Mouse (Mus musculus): ENCODE data around the gene Rbms2. TPM values are rescaled to one million over a fixed set of nuclear protein-coding genes. Genes with fewer than 3 reads are reported as not detected.
A peak's percentile ranks its signal among the peaks of the same experiment; 100 is the strongest.
"Not testable (repeated sequence)": the region's sequence is repeated elsewhere in the genome, so short reads cannot be mapped to it uniquely, and the experiment has no call there.

Gene Rbms2
- polyA plus RNA-seq, 1 experiment from 2014 or later = 19.2 TPM

DNA sequence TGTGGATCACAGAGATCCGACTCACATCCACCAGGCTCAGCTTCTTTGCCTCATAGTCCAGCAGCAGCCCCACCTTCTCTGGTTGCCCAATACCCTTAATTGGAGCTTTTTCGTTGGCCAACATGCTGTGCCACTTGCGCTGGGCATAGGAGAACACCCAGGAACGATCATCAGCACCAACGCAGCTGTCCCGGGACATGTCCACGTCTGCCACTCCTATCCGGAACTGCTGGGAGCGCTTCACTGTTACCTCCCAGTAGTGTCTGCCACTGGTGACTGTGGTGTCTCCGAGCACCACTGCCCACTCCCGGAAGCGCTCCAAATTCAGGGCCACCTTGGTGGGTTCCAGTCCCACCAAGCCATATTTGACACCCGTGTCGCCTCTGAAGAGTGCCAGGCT is 30.9 kb upstream of the Rbms2 start:
- peak overlapping the region; percentile 56 for H3K4me3 ChIP-seq (replicated peaks)
- peaks cover 16% of the 10 kb centered on the region; the same call in 1 of the 2 replicates for H3K36me3 ChIP-seq (replicated peaks)
- H3K9ac ChIP-seq = peak overlapping the region; percentile 65
- no peaks in the 10 kb centered on the region for H3K9me3 ChIP-seq
- H3K4me1 ChIP-seq = peaks cover 14% of the 10 kb centered on the region
- 0 out of 2 replicates have a peak, but pooled peaks have one; percentile 20 for ATAC-seq (ENCODE audit: low FRiP score)
- WGBS = 37% methylated on average over 14 of the region's 14 CpGs
- H3K27ac ChIP-seq = no peak overlapping the region
- peaks cover 10% of the 10 kb centered on the region for H3K27me3 ChIP-seq
- H3K4me2 ChIP-seq = peak overlapping the region; percentile 85

DNA sequence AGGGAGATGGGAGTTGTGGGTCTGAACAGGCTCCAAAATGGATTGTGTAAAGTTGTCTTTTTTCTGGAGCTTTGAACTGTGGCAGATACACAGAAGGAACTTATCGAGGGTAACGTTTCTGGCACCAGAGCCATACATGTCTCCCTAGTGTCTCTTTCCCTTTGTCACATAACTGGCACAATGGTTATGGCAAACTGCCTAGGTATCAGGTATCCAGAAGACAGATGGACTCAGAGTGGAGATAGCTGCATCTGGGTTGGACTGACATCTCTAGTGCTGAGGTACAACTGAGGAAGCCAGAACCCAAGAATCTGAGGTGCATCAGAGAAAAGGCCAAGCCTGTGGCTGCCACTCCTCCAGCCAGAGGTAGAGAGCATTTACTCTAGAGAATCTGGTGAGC is 30.0 kb upstream of the Rbms2 start:
- H3K4me2 ChIP-seq = no peak overlapping the region
- H3K4me3 ChIP-seq (replicated peaks) = peak overlapping the region; percentile 56; the same call in 1 of the 2 replicates
- no peak for ATAC-seq (ENCODE audit: low FRiP score)
- 91% methylated on average over 2 of the region's 2 CpGs for WGBS
- H3K4me1 ChIP-seq = peaks cover 14% of the 10 kb centered on the region
- peaks cover 10% of the 10 kb centered on the region for H3K27me3 ChIP-seq
- peaks cover 18% of the 10 kb centered on the region; the same call in 1 of the 2 replicates for H3K36me3 ChIP-seq (replicated peaks)
- H3K9ac ChIP-seq = no peak overlapping the region
- H3K9me3 ChIP-seq = no peaks in the 10 kb centered on the region
- no peak overlapping the region for H3K27ac ChIP-seq

DNA sequence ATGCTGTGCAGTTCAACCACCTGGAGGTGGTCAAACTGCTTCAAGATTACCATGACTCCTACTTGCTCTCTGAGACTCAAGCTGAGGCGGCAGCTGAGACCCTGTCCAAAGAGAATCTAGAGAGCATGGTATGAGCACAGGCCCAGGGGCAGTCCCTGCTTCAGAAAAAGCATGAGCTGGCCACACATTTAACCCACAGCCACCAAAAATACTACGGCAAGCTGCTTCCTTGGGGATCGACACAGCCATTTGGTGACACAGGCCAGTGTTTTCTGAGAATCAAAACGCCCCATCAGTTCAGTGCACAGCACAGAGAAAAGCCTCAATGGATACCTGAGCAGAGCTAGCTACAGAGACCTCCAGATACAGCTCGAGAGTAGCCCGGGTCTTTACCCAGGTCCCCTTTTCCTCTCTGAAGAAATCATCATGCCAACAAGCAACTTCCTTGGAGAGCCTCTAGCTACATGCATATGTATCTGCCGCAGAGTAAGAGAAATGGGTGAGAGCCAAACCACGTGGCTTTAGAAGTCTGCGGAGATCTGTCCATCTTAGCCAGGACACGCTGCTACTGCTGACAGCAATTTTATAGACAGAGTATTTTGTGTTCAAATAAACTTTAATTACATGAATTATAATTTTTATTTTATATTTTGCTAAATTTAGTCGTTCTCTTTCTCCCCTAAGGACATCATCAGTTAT is 29.4 kb upstream of the Rbms2 start:
- 94% methylated on average over 11 of the region's 11 CpGs for WGBS
- ATAC-seq (ENCODE audit: low FRiP score) = no peak
- no peak overlapping the region for H3K27ac ChIP-seq

DNA sequence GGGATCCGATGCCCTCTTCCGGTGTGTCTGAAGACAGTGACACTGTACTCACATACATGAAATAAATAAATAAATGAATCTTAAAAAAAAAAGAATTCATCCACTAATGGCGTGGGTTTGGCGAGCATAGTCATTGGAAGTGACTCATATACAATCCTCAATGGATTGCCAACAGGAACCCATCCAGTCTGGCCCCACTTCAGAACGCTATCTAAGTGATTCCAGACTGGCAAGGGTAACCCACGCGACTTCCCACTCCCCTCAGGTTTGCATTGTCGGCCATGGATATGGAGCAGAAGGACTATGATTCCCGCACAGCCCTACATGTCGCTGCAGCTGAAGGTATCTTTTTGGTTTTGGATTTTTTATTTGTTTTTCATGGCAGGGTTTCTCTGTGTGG is 28.2 kb upstream of the Rbms2 start:
- Histone ChIP-seq H3K4me3 (replicated peaks) (no peak overlapping the region), H3K27ac (no peak overlapping the region), H3K9me3 (no peaks in the 10 kb centered on the region), H3K27me3 (peaks cover 4% of the 10 kb centered on the region), H3K4me1 (peaks cover 14% of the 10 kb centered on the region), H3K36me3 (replicated peaks) (peaks cover 18% of the 10 kb centered on the region; the same call in 1 of the 2 replicates), H3K9ac (no peak overlapping the region), H3K4me2 (no peak overlapping the region)
- no peak for ATAC-seq (ENCODE audit: low FRiP score)
- 94% methylated on average over 10 of the region's 10 CpGs for WGBS

More for the DNA sequence above, 29.4 kb upstream of the Rbms2 start:
- H3K36me3 ChIP-seq (replicated peaks) = peaks cover 18% of the 10 kb centered on the region; the same call in 1 of the 2 replicates
- H3K9ac ChIP-seq = no peak overlapping the region
- H3K4me2 ChIP-seq = no peak overlapping the region
- no peaks in the 10 kb centered on the region for H3K9me3 ChIP-seq
- peaks cover 8% of the 10 kb centered on the region for H3K27me3 ChIP-seq
- no peak overlapping the region for H3K4me3 ChIP-seq (replicated peaks)
- peaks cover 14% of the 10 kb centered on the region for H3K4me1 ChIP-seq

DNA sequence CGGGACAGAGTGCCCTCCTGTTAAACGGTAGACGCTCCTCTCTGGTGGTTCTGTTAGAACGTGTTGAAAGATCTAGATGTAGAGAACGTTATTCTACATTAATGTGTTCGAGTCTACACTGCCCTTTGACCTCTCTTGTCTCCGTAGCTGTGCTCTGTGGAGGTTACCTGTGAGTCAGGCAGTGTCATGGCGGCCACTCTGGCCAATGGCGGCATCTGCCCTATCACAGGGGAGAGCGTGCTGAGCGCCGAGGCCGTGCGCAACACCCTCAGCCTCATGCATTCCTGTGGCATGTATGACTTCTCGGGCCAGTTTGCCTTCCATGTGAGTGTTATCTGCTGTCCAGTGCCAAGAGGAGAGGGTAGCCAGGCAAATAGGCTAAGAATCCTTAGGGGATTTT is 24.8 kb upstream of the Rbms2 start:
- Histone ChIP-seq H3K4me2 (no peak overlapping the region), H3K4me1 (no peaks in the 10 kb centered on the region), H3K27ac (no peak overlapping the region), H3K27me3 (no peaks in the 10 kb centered on the region), H3K9me3 (no peaks in the 10 kb centered on the region), H3K4me3 (replicated peaks) (no peak overlapping the region), H3K9ac (no peak overlapping the region), H3K36me3 (replicated peaks) (peaks cover 18% of the 10 kb centered on the region; the same call in 1 of the 2 replicates)
- WGBS = 94% methylated on average over 15 of the region's 15 CpGs
- ATAC-seq (ENCODE audit: low FRiP score) = no peak

DNA sequence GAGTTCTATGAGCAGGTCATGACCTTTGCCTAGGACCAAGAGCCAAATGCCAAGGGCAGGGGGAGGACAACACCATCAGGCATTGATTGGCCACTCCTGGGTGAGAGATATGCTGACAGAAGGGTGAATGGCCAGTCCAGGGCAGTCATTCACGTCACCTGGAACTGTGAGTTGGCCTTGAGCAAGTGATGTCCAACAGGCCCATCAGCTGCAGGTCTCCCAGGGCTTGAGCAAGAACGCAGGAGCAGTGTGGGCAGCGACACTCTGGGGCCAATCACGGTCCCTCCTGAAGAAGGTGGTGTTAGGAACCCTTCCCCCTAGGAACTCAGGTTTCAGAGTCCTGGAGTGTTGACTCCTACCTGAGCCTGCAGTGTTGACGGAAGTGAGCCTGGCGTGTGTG is 21.8 kb upstream of the Rbms2 start:
- Histone ChIP-seq H3K27me3 (peaks cover 3% of the 10 kb centered on the region; the same call in 1 of the 2 replicates), H3K4me2 (no peak overlapping the region), H3K36me3 (replicated peaks) (peaks cover 10% of the 10 kb centered on the region; the same call in 1 of the 2 replicates), H3K9me3 (no peaks in the 10 kb centered on the region), H3K9ac (no peak overlapping the region), H3K4me1 (no peaks in the 10 kb centered on the region), H3K27ac (no peak overlapping the region), H3K4me3 (replicated peaks) (no peak overlapping the region)
- 82% methylated on average over 6 of the region's 6 CpGs for WGBS
- ATAC-seq (ENCODE audit: low FRiP score) = no peak

DNA sequence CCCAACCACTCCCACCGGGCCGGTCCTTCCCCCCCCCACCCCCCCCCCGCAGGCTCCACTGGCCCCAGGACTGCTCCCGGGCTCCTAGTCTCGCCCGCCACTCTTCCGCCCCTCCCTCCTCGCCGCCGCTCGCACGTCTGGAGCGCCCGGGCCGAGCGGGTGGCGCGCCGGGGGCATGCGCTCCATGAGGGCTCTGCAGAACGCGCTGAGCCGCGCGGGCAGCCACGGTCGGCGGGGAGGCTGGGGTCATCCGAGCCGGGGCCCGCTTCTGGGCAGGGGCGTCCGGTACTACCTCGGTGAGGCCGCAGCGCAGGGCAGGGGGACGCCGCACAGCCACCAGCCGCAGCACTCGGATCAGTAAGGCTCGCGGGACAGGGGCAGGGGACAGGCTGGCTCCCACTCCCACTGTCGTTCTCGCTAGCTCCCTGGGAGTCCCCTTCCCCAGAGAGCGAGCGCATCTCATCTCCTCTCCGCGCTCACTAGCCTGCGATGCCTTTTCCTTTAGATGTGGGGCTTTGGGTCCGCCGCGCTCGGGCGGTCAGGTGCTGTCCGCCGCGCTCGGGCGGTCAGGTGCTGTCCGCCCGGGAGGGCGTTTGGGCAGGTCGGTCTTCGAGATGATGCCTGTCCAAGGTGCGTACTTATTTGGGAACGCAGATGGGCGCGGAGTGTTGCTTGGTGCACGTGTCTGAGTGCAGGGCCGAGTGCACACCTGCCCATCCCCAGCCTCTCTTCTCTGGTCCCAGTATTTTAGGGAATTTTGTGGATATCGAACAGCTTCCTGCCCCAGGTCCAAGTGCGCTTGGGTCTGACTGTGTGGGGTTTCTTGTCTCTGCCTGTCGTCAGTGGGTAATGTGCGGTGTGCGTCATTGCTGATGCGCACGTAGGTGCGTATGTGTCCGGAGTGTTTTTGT is 14.7 kb upstream of the Rbms2 start:
- under 1% methylated on average over 75 of the region's 79 CpGs for WGBS
- H3K27me3 ChIP-seq = peaks cover 32% of the 10 kb centered on the region
- peak; percentile 85; the same call in 1 of the 2 replicates for ATAC-seq (ENCODE audit: low FRiP score)
- H3K27ac ChIP-seq = 0 out of 2 replicates have a peak overlapping the region, but pooled peaks have one; percentile 11
- peaks cover 13% of the 10 kb centered on the region for H3K4me1 ChIP-seq
- peak overlapping the region; percentile 97 for H3K4me2 ChIP-seq
- H3K9ac ChIP-seq = peak overlapping the region; percentile 72
- H3K9me3 ChIP-seq = no peaks in the 10 kb centered on the region
- no peaks in the 10 kb centered on the region for H3K36me3 ChIP-seq (replicated peaks)
- peak overlapping the region; percentile 73 for H3K4me3 ChIP-seq (replicated peaks)

DNA sequence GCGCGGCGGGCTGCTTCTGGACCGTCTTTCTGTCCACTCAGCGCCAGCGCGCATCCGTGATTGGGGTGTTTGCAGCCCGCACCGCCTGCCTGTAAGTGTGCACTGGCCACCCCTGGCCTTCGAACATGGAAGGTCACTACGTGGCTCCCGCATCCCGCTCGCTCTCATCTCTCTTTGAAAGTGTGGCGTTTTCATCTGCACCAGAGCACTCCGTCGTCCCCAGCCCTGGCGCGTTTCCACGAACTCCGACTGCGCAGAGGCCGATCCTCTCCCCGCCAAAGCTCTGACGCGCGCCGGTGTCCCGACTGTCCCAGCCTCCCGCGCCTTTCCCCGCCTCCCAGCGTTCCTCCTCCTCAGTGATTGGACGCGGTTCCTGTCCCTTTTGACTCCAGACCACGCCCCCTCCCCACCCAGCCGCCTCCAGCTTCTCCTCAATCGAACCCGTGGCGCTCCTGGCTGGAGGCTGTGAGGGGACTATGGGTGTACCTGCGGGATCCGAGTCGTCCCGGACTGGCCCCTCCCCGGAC is 14.0 kb upstream of the Rbms2 start, which contains the start of gene Gls2:
Gls2 (plus strand) TSS at position 434 of the 527 bp plus-strand sequence.
- Histone ChIP-seq H3K36me3 (replicated peaks) (no peaks in the 10 kb centered on the region), H3K4me1 (peaks cover 13% of the 10 kb centered on the region), H3K27ac (peak within 1 kb of the TSS; percentile 74; the same call in 1 of the 2 replicates), H3K9me3 (no peaks in the 10 kb centered on the region), H3K27me3 (peaks cover 36% of the 10 kb centered on the region), H3K4me2 (peak within 1 kb of the TSS; percentile 97), H3K4me3 (replicated peaks) (peak within 1 kb of the TSS; percentile 73), H3K9ac (peak within 1 kb of the TSS; percentile 72)
- peak; percentile 98 for ATAC-seq (ENCODE audit: low FRiP score)
- WGBS = under 1% methylated on average over 46 of the region's 46 CpGs

DNA sequence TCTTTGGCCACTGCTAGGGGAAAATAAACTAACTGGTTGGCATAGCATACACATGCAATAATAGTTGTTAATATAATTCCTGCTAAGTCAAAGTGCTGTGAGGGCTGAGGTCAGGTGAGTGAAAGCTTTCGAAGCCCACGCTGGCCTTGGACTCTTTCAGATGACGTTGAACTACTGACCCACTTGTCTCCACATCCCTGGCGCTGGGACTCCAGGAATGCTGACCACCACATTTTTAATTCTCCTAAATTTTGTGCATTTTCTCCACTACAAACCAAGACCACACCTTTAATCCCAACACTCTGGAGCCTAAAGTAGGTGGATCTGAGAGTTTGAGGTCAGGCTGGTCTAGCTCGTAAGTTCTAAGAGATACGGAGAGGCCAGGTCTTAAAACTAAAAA is 13.0 kb upstream of the Rbms2 start:
- no peak overlapping the region for H3K4me2 ChIP-seq

DNA sequence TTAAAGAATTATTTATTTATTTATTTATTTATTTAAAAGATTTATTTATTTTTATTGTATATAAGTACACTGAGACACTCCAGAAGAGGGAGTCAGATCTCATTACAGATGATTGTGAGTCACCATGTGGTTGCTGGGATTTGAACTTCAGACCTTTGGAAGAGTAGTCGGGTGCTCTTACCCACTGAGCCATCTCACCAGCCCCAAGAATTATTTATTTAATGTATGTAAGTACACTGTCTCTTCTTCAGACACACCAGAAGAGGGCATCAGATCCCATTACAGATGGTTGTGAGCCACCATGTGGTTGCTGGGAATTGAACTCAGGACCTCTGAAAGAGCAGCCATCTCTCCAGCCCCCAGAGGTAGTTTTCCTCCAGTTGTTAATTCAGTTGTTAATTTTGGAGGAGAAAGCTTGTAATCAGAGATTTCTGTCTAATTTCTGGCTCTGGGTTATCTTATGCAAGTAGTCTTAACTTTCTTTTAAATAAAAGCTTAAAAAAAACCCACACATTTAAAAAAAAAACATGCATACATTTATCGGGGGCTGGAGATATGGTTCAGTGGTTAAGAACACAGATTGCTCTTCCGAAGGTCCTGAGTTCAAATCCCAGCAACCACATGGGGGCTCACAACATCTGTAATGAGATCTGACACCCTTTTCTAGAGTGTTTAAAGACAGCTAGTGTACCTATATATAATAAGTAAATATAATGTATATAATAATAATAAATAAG is 12.1 kb upstream of the Rbms2 start:
- Histone ChIP-seq H3K27me3 (peaks cover 36% of the 10 kb centered on the region), H3K4me1 (peaks cover 15% of the 10 kb centered on the region)
- not testable (repeated sequence) for H3K27ac ChIP-seq; H3K4me2 ChIP-seq; ATAC-seq (ENCODE audit: low FRiP score); H3K9me3 ChIP-seq; H3K9ac ChIP-seq; H3K36me3 ChIP-seq (replicated peaks); H3K4me3 ChIP-seq (replicated peaks)
- 98% methylated on average over 3 of the region's 3 CpGs for WGBS

More for the DNA sequence above, 13.0 kb upstream of the Rbms2 start:
- Histone ChIP-seq H3K4me3 (replicated peaks) (no peak overlapping the region), H3K9me3 (no peaks in the 10 kb centered on the region), H3K27ac (no peak overlapping the region), H3K27me3 (peaks cover 36% of the 10 kb centered on the region), H3K36me3 (replicated peaks) (no peaks in the 10 kb centered on the region), H3K9ac (no peak overlapping the region), H3K4me1 (peaks cover 15% of the 10 kb centered on the region)
- no peak for ATAC-seq (ENCODE audit: low FRiP score)
- WGBS = 91% methylated on average over 6 of the region's 6 CpGs

DNA sequence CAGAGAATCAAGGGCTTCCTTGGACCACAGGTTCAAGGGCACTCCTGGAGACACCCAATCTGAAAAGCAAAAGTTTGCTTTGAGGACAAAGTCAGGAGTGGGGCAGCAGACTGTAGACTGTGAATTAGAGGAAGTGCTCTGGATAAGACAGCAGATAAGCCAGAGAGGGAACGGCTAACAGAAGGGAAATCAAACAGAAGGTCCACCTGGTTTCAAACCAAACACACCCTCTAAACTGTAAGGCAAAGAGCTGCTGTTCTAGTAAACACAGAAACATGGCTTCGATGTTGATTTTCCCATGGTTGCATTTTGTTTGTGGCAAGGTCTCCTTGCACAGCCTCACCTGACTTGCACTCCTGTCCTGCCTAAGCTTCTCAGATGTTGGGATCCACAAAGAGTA is 11.4 kb upstream of the Rbms2 start:
- Histone ChIP-seq H3K4me3 (replicated peaks) (no peak overlapping the region), H3K4me2 (no peak overlapping the region), H3K36me3 (replicated peaks) (no peaks in the 10 kb centered on the region), H3K27me3 (peaks cover 29% of the 10 kb centered on the region), H3K27ac (no peak overlapping the region), H3K4me1 (peaks cover 15% of the 10 kb centered on the region), H3K9ac (no peak overlapping the region), H3K9me3 (no peaks in the 10 kb centered on the region)
- WGBS = 96% methylated on average over 2 of the region's 2 CpGs
- no peak for ATAC-seq (ENCODE audit: low FRiP score)

All from forebrain, embryonic 12.5 days (tissue).